Comparison of ENCODE assay signal across 9 mouse cellular contexts in genomic region chr19:33223766-33224165, GRCm38 (mm10).
DNase-seq lines count a peak whose midpoint lies in the region; ATAC-seq and TF ChIP-seq lines count a peak whose summit lies in the region.
"Had no signal": no experiment of that assay in that cellular context is flagged by ENCODE, and none has a peak within 500 bp of the region (broad histone marks: within the 10 kb centered on the region; RNA-seq: fewer than 3 reads in every experiment).

No protein-coding gene starts in this region.

- peaks cover 32% of the 10 kb centered on the region for H3K4me1 ChIP-seq in intestine, embryonic 14.5 days (replicated peaks; ENCODE audit: control insufficient read depth, insufficient read depth, low read length)
- H3K4me1 ChIP-seq in intestine, postnatal 0 days (replicated peaks; ENCODE audit: control insufficient read depth, insufficient read depth, low read length) = no peaks in the 10 kb centered on the region; the same call in 1 of the 2 replicates
- peaks cover 23% of the 10 kb centered on the region for H3K4me1 ChIP-seq in stomach, embryonic 14.5 days (ENCODE audit: control insufficient read depth, insufficient read depth, low read length)
- H3K4me1 ChIP-seq in stomach, postnatal 0 days (replicated peaks; ENCODE audit: control insufficient read depth, insufficient read depth) = no peaks in the 10 kb centered on the region
- H3K4me1 ChIP-seq in intestine, embryonic 16.5 days (ENCODE audit: control insufficient read depth, insufficient read depth, low read length) = peaks cover 21% of the 10 kb centered on the region
- peaks cover 20% of the 10 kb centered on the region for H3K4me1 ChIP-seq in stomach, embryonic 15.5 days

- H3K36me3 ChIP-seq in intestine, embryonic 14.5 days (ENCODE audit: control insufficient read depth, insufficient read depth, low read length) = no peaks in the 10 kb centered on the region
- H3K36me3 ChIP-seq in intestine, postnatal 0 days (ENCODE audit: control insufficient read depth, insufficient read depth) = no peaks in the 10 kb centered on the region
- H3K36me3 ChIP-seq in stomach, embryonic 14.5 days (ENCODE audit: control insufficient read depth, insufficient read depth, low read length) = no peaks in the 10 kb centered on the region
- H3K36me3 ChIP-seq in stomach, postnatal 0 days (ENCODE audit: control insufficient read depth, insufficient read depth, low read length) = no peaks in the 10 kb centered on the region
- no peaks in the 10 kb centered on the region for H3K36me3 ChIP-seq in intestine, embryonic 16.5 days (ENCODE audit: control insufficient read depth, insufficient read depth, low read length)
- no peaks in the 10 kb centered on the region for H3K36me3 ChIP-seq in stomach, embryonic 15.5 days

- H3K4me2 ChIP-seq in intestine, embryonic 14.5 days (ENCODE audit: low read length) = peak overlapping the region; percentile 9; the same call in 1 of the 2 replicates
- H3K4me2 ChIP-seq in intestine, postnatal 0 days (replicated peaks; ENCODE audit: low read depth) = no peak overlapping the region
- H3K4me2 ChIP-seq in stomach, embryonic 14.5 days (replicated peaks; ENCODE audit: low read depth, low read length) = no peak overlapping the region
- H3K4me2 ChIP-seq in stomach, postnatal 0 days (replicated peaks; ENCODE audit: low read depth) = no peak overlapping the region
- H3K4me2 ChIP-seq in intestine, embryonic 16.5 days (ENCODE audit: low read depth, low read length) = no peak overlapping the region
- H3K4me2 ChIP-seq in stomach, embryonic 15.5 days = 0 out of 2 replicates have a peak overlapping the region, but pooled peaks have one; percentile 13

- no peak for ATAC-seq in intestine, embryonic 14.5 days (replicated peaks; ENCODE audit: low FRiP score, low TSS enrichment, low read depth)
- ATAC-seq in intestine, postnatal 0 days = no peak
- ATAC-seq in stomach, embryonic 14.5 days (ENCODE audit: insufficient number of reproducible peaks, insufficient read depth, low FRiP score, low read depth) = no peak
- no peak for ATAC-seq in stomach, postnatal 0 days (ENCODE audit: low FRiP score, low TSS enrichment)
- ATAC-seq in intestine, embryonic 16.5 days = no peak
- ATAC-seq in stomach, embryonic 15.5 days (ENCODE audit: insufficient read depth, low FRiP score, low read depth) = no peak

- 50% methylated on average over 5 of the region's 5 CpGs for WGBS in intestine, embryonic 14.5 days
- 55% methylated on average over 5 of the region's 5 CpGs for WGBS in intestine, postnatal 0 days
- WGBS in stomach, embryonic 14.5 days = 52% methylated on average over 5 of the region's 5 CpGs
- whole genome bisulfite sequencing in stomach, postnatal 0 days = 33% methylated on average over 5 of the region's 5 CpGs
- 50% methylated on average over 5 of the region's 5 CpGs for WGBS in intestine, embryonic 16.5 days
- 43% methylated on average over 5 of the region's 5 CpGs for WGBS in stomach, embryonic 15.5 days

- H3K9me3 ChIP-seq in intestine, embryonic 14.5 days (ENCODE audit: control insufficient read depth, low read length) = no peaks in the 10 kb centered on the region
- no peaks in the 10 kb centered on the region for H3K9me3 ChIP-seq in intestine, postnatal 0 days (ENCODE audit: control insufficient read depth)
- no peaks in the 10 kb centered on the region for H3K9me3 ChIP-seq in stomach, embryonic 14.5 days (ENCODE audit: control insufficient read depth, low read depth, low read length)
- no peaks in the 10 kb centered on the region for H3K9me3 ChIP-seq in stomach, postnatal 0 days (ENCODE audit: control insufficient read depth, low read length)
- no peaks in the 10 kb centered on the region for H3K9me3 ChIP-seq in intestine, embryonic 16.5 days (ENCODE audit: control insufficient read depth, low read length)
- no peaks in the 10 kb centered on the region for H3K9me3 ChIP-seq in stomach, embryonic 15.5 days

- no peak overlapping the region for H3K27ac ChIP-seq in intestine, embryonic 14.5 days (ENCODE audit: low read depth)
- no peak overlapping the region for H3K27ac ChIP-seq in intestine, postnatal 0 days (ENCODE audit: low read depth, low read length)
- peak overlapping the region; percentile 66; the same call in 1 of the 2 replicates for H3K27ac ChIP-seq in stomach, embryonic 14.5 days (ENCODE audit: low read length)
- no peak overlapping the region for H3K27ac ChIP-seq in stomach, postnatal 0 days (replicated peaks)
- H3K27ac ChIP-seq in intestine, embryonic 16.5 days (ENCODE audit: low read length) = peak overlapping the region; percentile 40; the same call in 1 of the 2 replicates
- H3K27ac ChIP-seq in stomach, embryonic 15.5 days = peak overlapping the region; percentile 27; the same call in 1 of the 2 replicates
- H3K27ac ChIP-seq: macrophage had no signal

- no peak overlapping the region for H3K9ac ChIP-seq in intestine, embryonic 14.5 days (ENCODE audit: low read length)
- no peak overlapping the region for H3K9ac ChIP-seq in intestine, postnatal 0 days (ENCODE audit: low read depth, low read length)
- no peak overlapping the region for H3K9ac ChIP-seq in stomach, embryonic 14.5 days (replicated peaks; ENCODE audit: low read depth, low read length)
- no peak overlapping the region for H3K9ac ChIP-seq in stomach, postnatal 0 days (ENCODE audit: low read length)
- no peak overlapping the region for H3K9ac ChIP-seq in intestine, embryonic 16.5 days (ENCODE audit: low read depth, low read length)
- H3K9ac ChIP-seq in stomach, embryonic 15.5 days = no peak overlapping the region

- no peak overlapping the region for H3K4me3 ChIP-seq in intestine, embryonic 14.5 days (ENCODE audit: low read depth, low read length)
- H3K4me3 ChIP-seq in intestine, postnatal 0 days (ENCODE audit: low read depth, low read length) = no peak overlapping the region
- no peak overlapping the region for H3K4me3 ChIP-seq in stomach, embryonic 14.5 days (ENCODE audit: low read depth, low read length)
- H3K4me3 ChIP-seq in stomach, postnatal 0 days (ENCODE audit: low read depth, low read length) = no peak overlapping the region
- H3K4me3 ChIP-seq in intestine, embryonic 16.5 days (ENCODE audit: low read length) = no peak overlapping the region
- H3K4me3 ChIP-seq in stomach, embryonic 15.5 days (replicated peaks) = no peak overlapping the region

- DNase-seq in intestine, embryonic 14.5 days (ENCODE audit: low spot score) = no peak
- no peak for DNase-seq in stomach, postnatal 0 days (ENCODE audit: low spot score)
- DNase-seq in urinary bladder, postnatal 36 days (ENCODE audit: low spot score in 2 of 2) = no peak
- DNase-seq in adrenal gland, postnatal 4 days (ENCODE audit: low spot score in 2 of 2) = no peak

- TF ChIP-seq EP300 in stomach, postnatal 0 days (optimal IDR thresholded peaks at IDR 0.05) = no peak

- no peak for TF ChIP-seq CTCF in intestine, postnatal 0 days (IDR thresholded peaks at IDR 0.05; ENCODE audit: low read depth)
- TF ChIP-seq CTCF in stomach, postnatal 0 days (IDR thresholded peaks at IDR 0.05; ENCODE audit: low read depth) = no peak

- H3K27me3 ChIP-seq in intestine, embryonic 14.5 days (replicated peaks; ENCODE audit: control insufficient read depth, insufficient read depth, low read length) = no peaks in the 10 kb centered on the region
- H3K27me3 ChIP-seq in intestine, postnatal 0 days (replicated peaks; ENCODE audit: control insufficient read depth, insufficient read depth, low read length) = no peaks in the 10 kb centered on the region
- no peaks in the 10 kb centered on the region for H3K27me3 ChIP-seq in stomach, embryonic 14.5 days (ENCODE audit: control insufficient read depth, insufficient read depth, low read length)
- no peaks in the 10 kb centered on the region for H3K27me3 ChIP-seq in stomach, postnatal 0 days (ENCODE audit: control insufficient read depth, insufficient read depth, low read length)
- no peaks in the 10 kb centered on the region for H3K27me3 ChIP-seq in intestine, embryonic 16.5 days (replicated peaks; ENCODE audit: control insufficient read depth, insufficient read depth, low read length)
- H3K27me3 ChIP-seq in stomach, embryonic 15.5 days (replicated peaks) = no peaks in the 10 kb centered on the region

Comparison
In these comparisons a context has a peak if more than half of its experiments do, and no peak if none do; other contexts are left out.
1. H3K27ac ChIP-seq: peak in stomach, embryonic 14.5 days (single experiment), intestine, embryonic 16.5 days (single experiment) and stomach, embryonic 15.5 days (single experiment); none in intestine, embryonic 14.5 days (single experiment), intestine, postnatal 0 days (single experiment) and stomach, postnatal 0 days (single experiment).
2. H3K4me2 ChIP-seq: peak in intestine, embryonic 14.5 days (single experiment) and stomach, embryonic 15.5 days (single experiment); none in intestine, postnatal 0 days (single experiment), stomach, embryonic 14.5 days (single experiment), stomach, postnatal 0 days (single experiment) and intestine, embryonic 16.5 days (single experiment).